Mouse (Mus musculus): ENCODE measurements around the gene Dnttip1. TPM values are rescaled to one million over a fixed set of nuclear protein-coding genes. Genes with fewer than 3 reads are reported as not detected.
"Not testable (repeated sequence)": the region's sequence is repeated elsewhere in the genome, so short reads cannot be mapped to it uniquely, and the experiment has no call there.

Gene Dnttip1
- 64.6 and 69.2 TPM in 2 replicates for total RNA-seq (2015; ENCODE audit: low replicate concordance)
- total RNA-seq (2017; ENCODE audit: low replicate concordance), result 44.0 and 58.0 TPM in 2 replicates

- ATAC-seq (replicated peaks; ENCODE audit: low FRiP score, poor library complexity, severe bottlenecking), result peak; percentile 83
Measured at GRCm38 (mm10) chr2:164745843-164746479, at the start of gene Dnttip1, which contains the start of gene Wfdc3. Dnttip1 (plus strand) TSS chr2:164745983. Wfdc3 (minus strand) TSS chr2:164745931.

- no peak for ATAC-seq (replicated peaks; ENCODE audit: low FRiP score, poor library complexity, severe bottlenecking)
Measured at GRCm38 (mm10) chr2:164698201-164698600, 47.6 kb upstream of the Dnttip1 start, which contains the start of gene Spint4. Spint4 (plus strand) TSS chr2:164698501.

GRCm38 (mm10) chr2:164700959-164701358, 44.8 kb upstream of the Dnttip1 start:
- no peak for ATAC-seq (replicated peaks; ENCODE audit: low FRiP score, poor library complexity, severe bottlenecking)

GRCm38 (mm10) chr2:164701761-164702160, 44.0 kb upstream of the Dnttip1 start:
- ATAC-seq (replicated peaks; ENCODE audit: low FRiP score, poor library complexity, severe bottlenecking), result no peak

GRCm38 (mm10) chr2:164704235-164704634, 41.5 kb upstream of the Dnttip1 start:
- no peak for ATAC-seq (replicated peaks; ENCODE audit: low FRiP score, poor library complexity, severe bottlenecking)

- ATAC-seq (replicated peaks; ENCODE audit: low FRiP score, poor library complexity, severe bottlenecking), result no peak
Measured at GRCm38 (mm10) chr2:164705328-164705727, 40.5 kb upstream of the Dnttip1 start.

GRCm38 (mm10) chr2:164705991-164706390, 39.8 kb upstream of the Dnttip1 start:
- ATAC-seq (replicated peaks; ENCODE audit: low FRiP score, poor library complexity, severe bottlenecking), result no peak

- ATAC-seq (replicated peaks; ENCODE audit: low FRiP score, poor library complexity, severe bottlenecking), result no peak
Measured at GRCm38 (mm10) chr2:164715005-164715404, 30.8 kb upstream of the Dnttip1 start, which contains the start of gene Spint5. Spint5 (plus strand) TSS chr2:164715305.

GRCm38 (mm10) chr2:164716194-164716786, 29.5 kb upstream of the Dnttip1 start:
- not testable (repeated sequence) for ATAC-seq (replicated peaks; ENCODE audit: low FRiP score, poor library complexity, severe bottlenecking)

GRCm38 (mm10) chr2:164723276-164723675, 22.5 kb upstream of the Dnttip1 start:
- no peak for ATAC-seq (replicated peaks; ENCODE audit: low FRiP score, poor library complexity, severe bottlenecking)

GRCm38 (mm10) chr2:164725895-164726619, 19.7 kb upstream of the Dnttip1 start:
- peak; percentile 86 for ATAC-seq (replicated peaks; ENCODE audit: low FRiP score, poor library complexity, severe bottlenecking)

- ATAC-seq (replicated peaks; ENCODE audit: low FRiP score, poor library complexity, severe bottlenecking), result no peak
Measured at GRCm38 (mm10) chr2:164731719-164732118, 14.1 kb upstream of the Dnttip1 start.

- no peak for ATAC-seq (replicated peaks; ENCODE audit: low FRiP score, poor library complexity, severe bottlenecking)
Measured at GRCm38 (mm10) chr2:164733259-164733658, 12.5 kb upstream of the Dnttip1 start.

GRCm38 (mm10) chr2:164734839-164735238, 10.9 kb upstream of the Dnttip1 start:
- no peak for ATAC-seq (replicated peaks; ENCODE audit: low FRiP score, poor library complexity, severe bottlenecking)

GRCm38 (mm10) chr2:164735446-164735845, 10.3 kb upstream of the Dnttip1 start:
- ATAC-seq (replicated peaks; ENCODE audit: low FRiP score, poor library complexity, severe bottlenecking), result no peak

GRCm38 (mm10) chr2:164737377-164738090, 8.2 kb upstream of the Dnttip1 start:
- no peak for ATAC-seq (replicated peaks; ENCODE audit: low FRiP score, poor library complexity, severe bottlenecking)

GRCm38 (mm10) chr2:164739876-164740275, 5.9 kb upstream of the Dnttip1 start:
- no peak for ATAC-seq (replicated peaks; ENCODE audit: low FRiP score, poor library complexity, severe bottlenecking)

GRCm38 (mm10) chr2:164744987-164745386, 796 bp upstream of the Dnttip1 start:
- ATAC-seq (replicated peaks; ENCODE audit: low FRiP score, poor library complexity, severe bottlenecking), result no peak

GRCm38 (mm10) chr2:164746693-164747092, 910 bp downstream of the Dnttip1 start:
- ATAC-seq (replicated peaks; ENCODE audit: low FRiP score, poor library complexity, severe bottlenecking), result peak; percentile 26; the same call in 1 of the 2 replicates

GRCm38 (mm10) chr2:164748191-164748590, 2.4 kb downstream of the Dnttip1 start:
- no peak for ATAC-seq (replicated peaks; ENCODE audit: low FRiP score, poor library complexity, severe bottlenecking)
